Mouse (Mus musculus): Measurements from ENCODE around the gene Rere.

DNA sequence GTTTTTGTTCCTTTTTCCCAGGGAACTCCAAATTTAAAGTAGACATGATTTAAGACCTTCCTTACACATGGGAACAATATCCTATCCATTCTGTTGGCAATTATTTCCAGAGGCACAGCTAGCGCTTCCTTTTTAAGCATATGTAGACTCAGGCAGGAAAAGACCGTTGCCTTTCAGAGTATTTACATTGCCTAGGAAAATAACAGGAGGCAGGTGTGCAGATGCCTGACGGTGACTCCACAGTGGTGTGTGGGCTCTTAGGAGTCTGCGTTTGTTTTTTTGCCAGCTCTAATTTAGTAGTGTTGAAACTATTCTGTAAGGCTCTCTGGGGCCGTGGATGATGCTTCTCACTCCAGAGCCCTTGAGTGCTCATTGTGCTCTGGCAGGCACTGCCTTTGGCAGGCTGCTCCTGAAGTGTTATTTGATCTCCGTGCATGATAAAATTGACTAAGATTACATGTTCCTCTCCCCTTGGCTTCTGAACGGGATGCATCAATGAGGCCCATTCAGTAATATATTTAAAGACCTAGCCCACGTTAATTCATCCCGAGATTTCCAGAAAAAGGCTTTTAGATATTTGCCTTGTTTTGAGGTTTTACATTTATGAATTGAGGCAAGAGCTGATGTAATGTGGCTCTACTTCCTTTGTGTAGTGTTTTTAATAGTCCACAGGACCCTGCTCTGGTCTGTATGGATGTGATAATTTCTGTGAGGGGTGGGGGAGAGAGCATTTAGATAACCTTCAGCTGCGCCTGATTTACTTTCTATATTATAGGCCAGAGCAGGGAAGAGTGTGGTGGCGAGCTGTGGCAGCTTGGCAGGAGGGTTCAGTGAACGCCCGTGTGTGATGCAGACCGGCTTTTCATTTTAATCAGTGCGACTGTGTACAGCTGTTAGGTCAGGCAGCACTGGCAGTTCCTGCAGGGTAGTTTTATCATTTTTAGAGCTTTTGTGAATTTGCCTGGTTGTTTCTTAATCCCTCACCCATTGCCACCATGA, 92.0 kb downstream of the Rere start:
- TF ChIP-seq CTCF (IDR thresholded peaks at IDR 0.05) = no peak
- peak; percentile 62 for TF ChIP-seq EP300 (IDR thresholded peaks at IDR 0.05)

Data from lung, postnatal 0 days (tissue).